Mouse (Mus musculus) spleen, postnatal 4 days (tissue): Measurements from ENCODE around the gene Sqstm1.
A peak's percentile ranks its signal among the peaks of the same experiment; 100 is the strongest.

Experiments used
- DNase-seq, 2 experiments: peaks; one replicate each; pipeline ENCODE4 v3.0.0; 2022; ENCODE audit warnings: low spot score in 2 of 2

The Sqstm1 gene

GRCm38 (mm10) chr11:50210505-50211151, at the start of gene Sqstm1, which contains the start of gene Mgat4b:
Gene Sqstm1 (minus strand): TSS chr11:50210827.
Gene Mgat4b (plus strand): TSS chr11:50210890.
- peak; percentile 82 to 94 for DNase-seq

GRCm38 (mm10) chr11:50258310-50258709, 47.7 kb upstream of the Sqstm1 start:
- DNase-seq = no peak

- no peak for DNase-seq
Observed at GRCm38 (mm10) chr11:50256615-50257014, 46.0 kb upstream of the Sqstm1 start.

- DNase-seq = no peak
Observed at GRCm38 (mm10) chr11:50254010-50254580, 43.5 kb upstream of the Sqstm1 start.

GRCm38 (mm10) chr11:50253393-50253792, 42.8 kb upstream of the Sqstm1 start:
- DNase-seq = no peak

GRCm38 (mm10) chr11:50252684-50253265, 42.1 kb upstream of the Sqstm1 start:
- DNase-seq = no peak

- DNase-seq = no peak
Observed at GRCm38 (mm10) chr11:50252166-50252565, 41.5 kb upstream of the Sqstm1 start.

- no peak for DNase-seq
Observed at GRCm38 (mm10) chr11:50248473-50249171, 38.0 kb upstream of the Sqstm1 start.

GRCm38 (mm10) chr11:50245269-50245668, 34.6 kb upstream of the Sqstm1 start:
- DNase-seq = no peak

GRCm38 (mm10) chr11:50243926-50244325, 33.3 kb upstream of the Sqstm1 start:
- DNase-seq = peak in 1 of 2 experiments; percentile 52

- DNase-seq = peak in 1 of 2 experiments; percentile 57
Observed at GRCm38 (mm10) chr11:50240235-50240911, 29.7 kb upstream of the Sqstm1 start.

- DNase-seq = peak in 1 of 2 experiments; percentile 67
Observed at GRCm38 (mm10) chr11:50238821-50239791, 28.5 kb upstream of the Sqstm1 start.

GRCm38 (mm10) chr11:50238324-50238723, 27.7 kb upstream of the Sqstm1 start, which contains the start of gene Ltc4s:
Gene Ltc4s (minus strand): TSS chr11:50238616.
- peak in 1 of 2 experiments; percentile 64 for DNase-seq

- DNase-seq = peak; percentile 45 to 77
Observed at GRCm38 (mm10) chr11:50236937-50237835, 26.6 kb upstream of the Sqstm1 start.

- DNase-seq = peak; percentile 91 to 96
Observed at GRCm38 (mm10) chr11:50236540-50236936, 25.9 kb upstream of the Sqstm1 start.

GRCm38 (mm10) chr11:50234606-50235005, 24.0 kb upstream of the Sqstm1 start:
- peak in 1 of 2 experiments; percentile 62 for DNase-seq

GRCm38 (mm10) chr11:50233993-50234392, 23.4 kb upstream of the Sqstm1 start:
- DNase-seq = peak in 1 of 2 experiments; percentile 74

- no peak for DNase-seq
Observed at GRCm38 (mm10) chr11:50233022-50233421, 22.4 kb upstream of the Sqstm1 start.

GRCm38 (mm10) chr11:50231411-50231810, 20.8 kb upstream of the Sqstm1 start:
- peak; percentile 70 to 83 for DNase-seq
